Mouse (Mus musculus): Measurements from ENCODE around the gene Gen1.

- TF ChIP-seq CTCF (IDR thresholded peaks at IDR 0.05; ENCODE audit: low read depth, low read length) (no peak), POLR2A (IDR thresholded peaks at IDR 0.05; ENCODE audit: borderline replicate concordance, low read depth, low read length) (no peak)
Measured at GRCm38 (mm10) chr12:11250322-11250721, 15.3 kb downstream of the Gen1 start.

Data from bone marrow macrophage, adult 2 months (primary cell).